Comparison of ENCODE assay signal across 7 mouse cellular contexts in genomic region chr7:133286836-133287235, GRCm38 (mm10).
"Had no signal": no experiment of that assay in that cellular context is flagged by ENCODE, and none has a peak within 500 bp of the region (broad histone marks: within the 10 kb centered on the region; RNA-seq: fewer than 3 reads in every experiment).

No protein-coding gene starts in this region.

- H3K4me2 ChIP-seq: limb, embryonic 15.5 days; liver, embryonic 13.5 days; midbrain, embryonic 13.5 days had no signal

- H3K27ac ChIP-seq: kidney, postnatal 0 days; limb, embryonic 15.5 days; liver, embryonic 13.5 days; midbrain, embryonic 13.5 days had no signal

- H3K4me3 ChIP-seq: limb, embryonic 15.5 days; liver, embryonic 13.5 days; midbrain, embryonic 13.5 days had no signal

- DNase-seq: liver, embryonic 13.5 days; lung, adult 18-20 months; right cerebral cortex, postnatal 14 days; thymus, postnatal 36 days had no signal

- H3K27me3 ChIP-seq: limb, embryonic 15.5 days; liver, embryonic 13.5 days; midbrain, embryonic 13.5 days had no signal

- H3K9me3 ChIP-seq: limb, embryonic 15.5 days; liver, embryonic 13.5 days; midbrain, embryonic 13.5 days had no signal

- H3K4me1 ChIP-seq: limb, embryonic 15.5 days; liver, embryonic 13.5 days; midbrain, embryonic 13.5 days had no signal

- H3K36me3 ChIP-seq: limb, embryonic 15.5 days; liver, embryonic 13.5 days; midbrain, embryonic 13.5 days had no signal

- H3K9ac ChIP-seq: limb, embryonic 15.5 days; liver, embryonic 13.5 days; midbrain, embryonic 13.5 days had no signal

- ATAC-seq: midbrain, embryonic 13.5 days had no signal
